Mouse (Mus musculus): Measurements from ENCODE around the gene Dynll1.
"Not testable (repeated sequence)": the region's sequence is repeated elsewhere in the genome, so short reads cannot be mapped to it uniquely, and the experiment has no call there.

The Dynll1 gene

DNA sequence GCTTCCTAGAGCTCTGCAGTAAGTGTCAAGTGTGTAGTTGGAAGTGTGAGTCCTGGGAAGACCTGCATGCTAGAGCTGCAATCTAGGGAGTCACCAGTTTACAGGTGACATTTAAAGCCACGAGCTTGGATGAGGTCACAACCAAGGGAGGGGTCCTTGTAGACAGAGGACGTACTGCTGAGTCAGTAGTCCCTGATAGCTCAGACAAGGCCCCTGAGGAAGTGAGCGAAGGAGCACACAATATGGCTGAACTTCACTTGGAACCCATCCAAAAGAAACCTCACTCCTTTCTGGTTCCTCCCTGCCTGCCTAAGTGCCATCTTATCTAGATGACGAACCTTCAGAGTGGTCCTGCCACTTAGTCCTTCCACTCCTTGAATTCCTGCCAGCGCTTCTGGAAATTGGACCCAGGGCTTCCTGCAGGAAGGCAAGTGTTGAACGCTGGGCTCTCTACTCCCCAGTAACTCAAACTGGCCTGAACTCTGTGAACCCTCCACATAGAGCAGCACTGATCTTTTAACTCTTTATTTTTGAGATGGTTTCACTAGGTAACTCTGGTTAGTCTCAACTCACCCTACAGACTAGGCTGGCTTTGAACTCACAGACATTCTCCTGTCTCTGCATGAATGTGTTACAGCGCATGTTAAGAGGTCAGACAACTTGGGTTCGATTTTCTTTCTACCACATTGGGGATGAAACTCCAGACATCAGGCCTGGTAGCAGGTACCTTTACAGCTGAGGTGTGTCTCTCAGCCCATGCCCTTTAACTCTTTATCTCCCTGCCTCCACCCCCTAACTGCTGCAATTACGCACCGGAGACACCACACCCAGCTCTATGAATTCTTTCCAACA is 12.2 kb upstream of the Dynll1 start:
- DNase-seq (ENCODE audit: low read depth, low spot score): no peak

DNA sequence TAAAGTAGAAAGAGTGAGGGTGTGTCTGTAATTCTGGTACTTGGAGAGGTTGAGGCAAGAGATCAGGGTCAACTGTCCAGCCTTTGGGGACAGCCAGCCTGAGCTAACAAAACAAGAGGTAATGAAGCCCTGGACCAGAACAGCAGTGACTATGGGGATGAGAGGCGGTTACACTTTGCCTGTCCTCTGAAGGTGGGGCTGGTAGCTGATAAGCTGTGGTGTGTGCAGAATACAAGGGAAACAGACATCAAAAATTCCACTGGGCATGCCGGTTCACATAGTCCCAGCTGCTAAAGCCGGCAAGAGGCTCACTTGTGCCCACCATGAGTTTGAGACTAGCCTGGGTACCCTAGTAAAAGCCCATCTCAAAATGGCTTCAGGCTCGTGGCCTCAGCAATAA is 11.6 kb upstream of the Dynll1 start:
- no peak for DNase-seq (ENCODE audit: low read depth, low spot score)

DNA sequence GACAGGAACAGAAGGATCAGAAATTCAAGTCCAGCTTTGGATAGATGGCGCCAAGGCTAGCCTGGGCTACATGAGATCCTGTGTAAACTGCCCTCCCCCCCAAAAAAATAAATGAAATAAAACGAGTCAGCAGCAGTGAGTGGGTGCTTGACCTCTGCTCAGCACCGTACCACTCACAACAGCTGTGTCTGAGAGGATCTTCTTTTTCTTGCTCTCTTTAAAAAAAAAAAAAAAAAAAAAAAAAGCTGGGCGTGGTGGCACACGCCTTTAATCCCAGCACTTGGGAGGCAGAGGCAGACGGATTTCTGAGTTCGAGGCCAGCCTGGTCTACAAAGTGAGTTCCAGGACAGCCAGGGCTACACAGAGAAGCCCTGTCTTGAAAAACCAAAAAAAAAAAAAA is 1.4 kb upstream of the Dynll1 start:
- DNase-seq (ENCODE audit: low read depth, low spot score): not testable (repeated sequence)

DNA sequence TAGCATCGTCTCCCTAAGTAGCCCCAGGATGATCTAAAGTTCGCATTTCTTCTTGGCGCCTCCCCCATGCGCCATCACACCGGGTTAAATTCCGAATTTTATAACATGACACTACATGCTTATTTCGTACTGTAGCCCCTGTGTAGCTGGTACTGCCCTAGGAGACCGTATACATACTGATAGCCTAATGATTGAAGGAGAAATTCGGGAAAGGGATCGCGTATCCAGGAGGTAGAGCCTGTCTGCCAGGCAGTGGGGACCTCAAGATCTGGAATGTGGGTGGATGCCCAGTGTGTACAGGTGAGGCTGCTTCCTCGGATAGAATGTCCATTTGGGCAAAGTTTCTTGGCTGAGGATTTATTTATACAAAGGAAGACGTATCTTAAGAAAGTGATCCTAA is 816 bp upstream of the Dynll1 start:
- no peak for DNase-seq (ENCODE audit: low read depth, low spot score)

DNA sequence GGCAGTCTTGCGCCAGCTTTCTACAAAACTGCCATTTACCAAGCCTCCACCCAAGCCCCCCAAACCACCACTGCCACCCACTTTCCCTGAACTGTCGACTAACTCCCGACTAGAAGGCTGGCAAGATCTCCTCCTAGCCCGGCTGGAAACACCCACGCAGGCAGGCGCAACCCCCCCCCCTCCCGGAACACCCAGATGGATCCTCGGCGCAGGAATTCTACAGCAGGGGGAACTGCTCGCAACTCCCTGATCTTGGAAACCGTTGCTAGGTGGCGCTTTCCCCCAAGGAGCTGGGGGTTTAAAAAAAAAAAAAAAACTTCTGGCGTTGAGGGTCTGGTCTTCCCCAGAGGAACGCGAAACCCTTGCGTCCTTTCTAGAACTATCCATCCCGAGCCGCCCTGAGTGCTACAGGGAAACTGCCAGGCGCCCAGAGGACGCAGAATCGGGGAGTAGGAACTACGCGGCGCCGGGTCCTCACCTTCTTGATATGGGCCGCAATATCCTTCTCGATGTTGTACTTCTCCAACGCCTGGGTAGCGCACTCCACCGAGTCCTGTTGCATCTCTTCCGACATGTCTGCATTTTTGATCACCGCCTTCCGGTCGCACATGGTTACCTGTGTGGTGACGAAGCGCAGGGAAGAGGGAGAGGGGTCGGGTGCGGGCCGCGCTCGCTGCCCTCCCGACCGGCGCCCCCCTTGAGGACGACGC is 609 bp downstream of the Dynll1 start:
- peak; percentile 83 for DNase-seq (ENCODE audit: low read depth, low spot score)

DNA sequence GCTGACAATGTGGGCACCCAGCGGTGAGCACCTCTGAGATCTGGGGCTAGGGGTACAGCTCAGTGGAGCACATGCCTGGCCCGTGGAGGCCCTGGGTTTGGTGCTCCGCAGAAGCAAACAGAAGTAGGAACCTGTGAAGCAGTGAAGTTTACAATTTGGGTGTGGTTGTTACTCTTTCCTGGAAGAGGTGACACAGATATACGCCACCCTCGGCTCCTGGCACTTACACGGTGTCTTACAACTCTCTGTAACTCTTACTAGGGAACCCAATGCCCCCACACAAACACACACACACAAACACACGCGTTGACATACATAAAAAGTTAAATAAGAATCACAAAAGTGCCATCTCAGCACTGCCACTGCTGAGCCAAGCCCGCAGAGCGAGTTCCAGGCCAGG is 4.5 kb downstream of the Dynll1 start:
- DNase-seq (ENCODE audit: low read depth, low spot score): no peak

DNA sequence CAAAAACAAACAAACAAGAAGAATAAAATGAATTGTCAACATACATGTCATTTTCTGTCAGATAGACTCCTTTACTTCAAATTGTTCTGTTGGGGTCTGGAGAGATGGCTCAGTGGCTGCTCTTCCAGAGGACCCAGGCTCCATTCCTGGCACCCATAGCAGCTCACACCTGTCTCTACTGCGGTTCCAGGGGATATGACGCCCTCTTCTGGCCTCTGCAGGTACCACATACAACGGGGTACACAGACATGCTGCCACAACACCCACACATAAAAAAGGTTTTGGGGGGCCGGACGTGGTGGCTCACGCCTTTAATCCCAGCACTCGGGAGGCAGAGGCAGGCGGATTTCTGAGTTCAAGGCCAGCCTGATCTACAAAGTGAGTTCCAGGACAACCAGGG is 6.6 kb downstream of the Dynll1 start:
- peak; percentile 57 for DNase-seq (ENCODE audit: low read depth, low spot score)

DNA sequence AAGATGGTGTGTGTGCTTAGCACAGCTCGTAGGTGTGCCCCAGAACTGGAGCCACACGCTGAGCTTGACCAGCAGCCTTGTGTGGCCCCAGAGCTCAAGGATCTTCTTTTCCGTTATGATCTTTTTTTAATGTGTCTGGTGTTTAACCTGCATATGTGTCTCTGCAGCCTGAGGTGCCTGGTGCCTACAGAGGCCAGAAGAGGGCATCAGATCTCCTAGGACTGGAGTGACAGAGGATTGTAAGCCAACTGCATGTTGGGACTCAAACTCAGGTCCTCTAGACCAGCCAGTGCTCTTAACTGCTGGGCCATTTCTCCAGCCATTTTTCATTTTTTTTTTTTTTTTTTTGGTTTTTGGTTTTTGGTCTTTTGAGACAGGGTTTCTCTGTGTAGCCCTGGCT is 16.1 kb downstream of the Dynll1 start:
- DNase-seq (ENCODE audit: low read depth, low spot score): peak; percentile 31

DNA sequence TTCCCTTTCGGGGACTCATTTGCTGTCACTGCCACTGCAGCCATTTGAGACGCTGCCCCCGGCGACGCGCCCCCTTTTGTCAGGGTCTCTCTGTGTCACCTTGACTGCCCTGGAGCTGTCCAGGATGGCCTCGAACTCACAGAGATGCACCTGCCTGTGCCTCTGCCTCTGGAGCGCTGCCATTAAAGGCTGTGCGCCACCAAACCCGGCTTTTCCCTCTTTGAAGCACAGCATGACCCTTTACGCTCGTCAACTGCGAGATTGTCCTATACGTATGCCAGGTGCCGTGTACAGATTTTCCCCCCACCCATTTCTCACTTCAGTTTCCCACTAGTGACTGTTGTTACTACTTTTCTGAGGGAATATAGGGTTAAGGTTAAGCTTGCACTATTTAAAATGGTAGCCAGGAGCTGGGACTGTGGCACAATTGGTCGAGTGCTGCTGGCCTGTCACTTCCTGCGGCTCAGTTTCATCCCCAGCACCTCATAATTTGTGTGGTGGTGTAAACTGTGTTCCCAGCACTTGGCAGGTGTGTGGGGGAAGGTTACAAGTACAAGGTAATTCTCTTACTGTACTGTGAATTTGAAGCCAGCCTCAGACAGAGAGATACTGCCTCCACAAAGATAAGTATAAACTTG is 20.6 kb downstream of the Dynll1 start:
- peak; percentile 62 for DNase-seq (ENCODE audit: low read depth, low spot score)

DNA sequence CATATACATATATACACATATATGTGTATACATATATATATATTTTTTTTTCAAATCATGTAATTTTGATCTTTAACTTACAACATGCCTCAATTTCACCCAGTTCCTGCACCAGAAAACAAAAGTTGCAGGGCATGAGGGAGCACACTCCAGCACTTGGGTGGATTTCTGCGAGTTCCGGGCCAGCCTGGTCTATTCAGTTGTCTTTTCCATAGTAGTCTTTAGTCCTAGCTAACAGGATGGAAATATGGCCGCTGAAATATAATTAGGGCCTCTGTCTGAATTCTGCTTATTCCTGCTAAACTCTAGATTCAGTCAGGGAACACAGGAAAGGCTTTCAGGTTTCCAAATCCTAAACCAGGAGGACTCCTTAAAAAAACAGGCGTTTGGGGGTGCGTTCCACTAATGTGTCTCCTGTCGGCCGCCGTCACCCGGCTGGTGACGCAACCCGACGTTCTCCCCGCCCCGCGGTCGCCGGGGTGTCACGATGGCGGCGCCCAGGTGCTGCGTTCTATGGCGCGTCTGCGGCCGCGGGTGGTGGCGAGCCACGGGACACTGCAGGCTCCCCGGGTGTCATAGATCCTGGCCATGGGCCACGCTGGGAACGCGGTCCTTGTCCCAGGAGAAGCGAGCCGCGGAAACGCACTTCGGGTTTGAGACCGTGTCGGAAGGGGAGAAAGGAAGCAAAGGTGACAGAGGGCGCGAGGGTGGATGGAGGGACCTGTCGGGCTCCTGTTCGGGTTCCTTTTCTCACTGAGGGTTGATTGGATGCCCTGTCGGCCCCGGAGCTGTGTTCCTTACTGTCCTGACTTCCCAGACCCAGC is 21.4 kb downstream of the Dynll1 start, which contains the start of gene Coq5:
Coq5 (plus strand) TSS at position 441 of the 824 bp plus-strand sequence.
- peak; percentile 86 for DNase-seq (ENCODE audit: low read depth, low spot score)

DNA sequence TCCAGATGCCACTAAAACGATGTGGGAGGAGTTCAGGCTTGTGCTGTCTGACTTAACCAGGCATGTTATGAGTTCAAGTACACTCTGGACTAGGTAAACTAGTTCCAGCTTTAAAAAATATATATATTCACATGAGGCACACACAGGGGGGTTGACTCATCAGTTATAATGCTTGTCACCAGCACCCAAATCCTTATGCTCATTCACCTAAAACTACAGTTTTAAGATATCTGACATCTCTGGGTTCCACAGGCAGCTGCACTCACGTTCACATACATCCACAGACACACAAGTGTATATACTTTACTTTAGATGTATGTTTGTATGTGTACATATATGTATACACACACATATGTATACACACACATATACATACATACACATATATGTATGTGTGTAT is 22.0 kb downstream of the Dynll1 start:
- no peak for DNase-seq (ENCODE audit: low read depth, low spot score)

DNA sequence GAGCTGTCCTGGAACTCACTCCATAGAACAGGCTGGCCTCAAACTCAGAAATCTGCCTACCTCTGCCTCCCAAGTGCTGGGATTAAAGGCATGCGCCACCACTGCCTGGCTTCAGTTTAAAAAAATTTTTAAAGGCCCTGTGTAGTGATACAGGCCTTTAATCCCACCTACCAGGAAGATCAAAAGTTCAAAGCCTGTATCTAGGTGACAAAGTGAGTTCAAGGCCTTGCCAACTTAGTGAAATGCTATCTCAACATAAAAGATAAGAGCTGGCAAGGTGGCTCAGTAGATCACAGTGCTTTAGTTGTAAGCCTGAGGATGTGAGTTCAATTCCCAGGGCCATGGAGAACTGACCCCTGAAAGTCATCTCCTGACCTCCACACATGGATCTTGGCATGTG is 22.7 kb downstream of the Dynll1 start:
- DNase-seq (ENCODE audit: low read depth, low spot score): no peak

DNA sequence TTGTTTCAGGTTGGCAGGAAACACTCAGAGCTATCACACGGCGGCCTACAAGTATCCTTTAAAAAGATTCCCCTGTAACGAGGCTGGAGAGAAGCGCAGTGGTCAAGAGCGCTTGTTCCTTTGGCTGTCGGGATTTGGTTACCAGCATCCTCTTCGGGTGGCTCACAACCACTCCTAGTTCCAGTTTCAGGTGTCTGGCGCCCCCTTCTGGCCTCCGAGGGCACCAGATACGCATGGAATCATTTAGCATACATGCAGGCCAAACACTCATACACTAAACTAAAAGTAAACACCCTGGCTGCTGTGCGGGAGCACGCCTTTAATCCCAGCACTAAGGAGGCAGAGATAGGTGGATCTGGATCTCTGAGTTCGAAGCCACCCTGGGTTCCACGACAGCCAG is 24.8 kb downstream of the Dynll1 start:
- DNase-seq (ENCODE audit: low read depth, low spot score): peak; percentile 96

DNA sequence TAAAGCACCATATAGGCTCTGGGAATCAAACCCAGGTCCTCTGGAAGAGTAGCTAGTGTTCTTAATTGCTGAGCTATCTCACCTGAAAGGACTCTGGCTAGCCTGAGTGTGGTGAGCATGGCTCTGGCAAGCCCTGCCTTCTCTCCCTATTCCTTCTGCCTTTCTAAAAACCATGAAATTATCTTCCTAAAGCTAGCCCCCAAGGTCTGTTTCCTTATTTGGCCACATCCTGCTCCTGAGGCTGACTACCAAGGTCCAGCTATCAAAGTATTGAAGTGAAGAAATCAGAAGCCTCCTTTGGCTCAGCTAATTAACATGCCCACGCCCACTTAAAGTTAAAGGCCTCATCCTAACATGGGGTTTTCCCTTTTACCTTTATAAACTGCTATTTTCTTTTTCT is 26.0 kb downstream of the Dynll1 start:
- DNase-seq (ENCODE audit: low read depth, low spot score): no peak

DNA sequence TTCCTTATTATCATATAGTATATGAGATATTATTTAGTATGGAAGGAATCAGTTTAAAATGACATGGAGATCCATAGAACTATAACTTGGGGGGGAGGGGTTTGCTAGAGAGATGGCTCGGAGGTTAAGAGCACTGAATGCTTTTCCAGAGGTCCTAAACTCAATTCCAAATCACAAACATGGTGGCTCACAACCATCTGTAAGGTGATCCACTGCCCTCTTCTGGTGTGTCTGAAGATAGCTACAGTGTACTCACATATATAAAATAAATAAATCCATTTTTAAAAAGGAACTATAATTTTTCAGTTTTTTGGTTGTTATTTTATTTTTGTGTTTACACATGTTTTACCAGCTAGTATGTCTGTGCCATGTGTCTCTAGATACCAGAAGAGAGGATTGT is 26.4 kb downstream of the Dynll1 start:
- no peak for DNase-seq (ENCODE audit: low read depth, low spot score)

DNA sequence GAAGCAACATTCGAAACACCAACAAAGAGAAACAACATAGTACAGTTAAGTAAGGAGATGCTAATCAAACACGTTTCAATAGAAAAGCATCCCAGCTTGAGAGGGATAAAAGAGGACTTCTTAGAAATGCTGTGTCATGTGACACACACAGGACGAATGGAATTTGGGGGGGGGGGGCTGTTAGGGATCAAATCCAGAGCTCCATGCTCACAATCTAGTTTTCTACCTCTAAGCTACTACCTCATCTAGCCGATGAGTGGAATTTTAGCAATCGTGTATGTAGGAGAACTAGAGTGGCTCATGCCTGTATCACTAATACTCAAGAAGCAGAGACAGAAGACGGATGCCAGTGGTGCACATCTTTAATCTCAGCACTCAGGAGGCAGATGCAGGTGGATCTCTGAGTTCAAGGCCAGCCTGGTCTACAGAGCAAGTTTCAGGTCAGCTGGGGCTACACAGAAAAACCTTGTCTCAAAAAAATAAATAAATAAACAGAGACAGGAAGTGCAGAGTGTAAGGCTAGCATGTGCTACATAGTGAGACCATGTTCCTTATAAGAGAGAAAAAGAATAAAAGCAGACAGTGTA is 27.2 kb downstream of the Dynll1 start:
- DNase-seq (ENCODE audit: low read depth, low spot score): no peak

DNA sequence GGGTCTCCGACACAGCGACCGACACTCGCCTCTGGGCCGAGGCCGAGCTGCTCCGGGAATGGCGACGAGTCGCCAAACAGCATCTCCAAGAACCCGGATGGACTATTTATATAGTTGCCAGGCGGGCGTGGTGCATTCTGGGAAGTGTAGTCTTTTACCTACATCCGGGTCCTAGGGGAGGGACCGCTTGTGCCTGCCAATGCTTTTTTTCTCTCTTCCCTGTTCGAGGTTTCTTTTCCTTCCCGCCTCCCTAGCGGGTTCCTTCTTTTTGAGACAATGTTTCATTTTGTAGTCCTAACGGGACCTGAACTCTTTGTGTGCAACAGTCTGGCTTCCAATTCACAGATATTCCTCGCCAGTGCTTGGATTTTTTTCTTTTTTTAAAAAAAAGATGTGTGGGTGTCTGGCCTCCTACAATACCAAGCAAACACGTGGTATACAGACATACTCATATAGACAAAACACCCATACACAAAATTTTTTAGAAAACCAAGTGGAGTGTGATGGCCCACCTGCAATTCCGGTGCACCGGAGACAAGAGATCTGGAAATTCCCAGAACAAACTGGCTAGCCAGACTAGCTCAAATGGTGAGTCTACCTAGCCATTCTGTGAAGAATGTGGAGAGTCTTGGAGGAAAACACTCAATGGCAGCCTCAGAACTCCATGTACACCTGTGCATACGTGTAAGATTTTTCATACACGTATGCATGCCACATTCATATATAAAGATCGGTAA is 27.8 kb downstream of the Dynll1 start, which contains the start of gene Rnf10:
Rnf10 (minus strand) TSS at position 87 of the 737 bp plus-strand sequence.
- DNase-seq (ENCODE audit: low read depth, low spot score): peak; percentile 98

DNA sequence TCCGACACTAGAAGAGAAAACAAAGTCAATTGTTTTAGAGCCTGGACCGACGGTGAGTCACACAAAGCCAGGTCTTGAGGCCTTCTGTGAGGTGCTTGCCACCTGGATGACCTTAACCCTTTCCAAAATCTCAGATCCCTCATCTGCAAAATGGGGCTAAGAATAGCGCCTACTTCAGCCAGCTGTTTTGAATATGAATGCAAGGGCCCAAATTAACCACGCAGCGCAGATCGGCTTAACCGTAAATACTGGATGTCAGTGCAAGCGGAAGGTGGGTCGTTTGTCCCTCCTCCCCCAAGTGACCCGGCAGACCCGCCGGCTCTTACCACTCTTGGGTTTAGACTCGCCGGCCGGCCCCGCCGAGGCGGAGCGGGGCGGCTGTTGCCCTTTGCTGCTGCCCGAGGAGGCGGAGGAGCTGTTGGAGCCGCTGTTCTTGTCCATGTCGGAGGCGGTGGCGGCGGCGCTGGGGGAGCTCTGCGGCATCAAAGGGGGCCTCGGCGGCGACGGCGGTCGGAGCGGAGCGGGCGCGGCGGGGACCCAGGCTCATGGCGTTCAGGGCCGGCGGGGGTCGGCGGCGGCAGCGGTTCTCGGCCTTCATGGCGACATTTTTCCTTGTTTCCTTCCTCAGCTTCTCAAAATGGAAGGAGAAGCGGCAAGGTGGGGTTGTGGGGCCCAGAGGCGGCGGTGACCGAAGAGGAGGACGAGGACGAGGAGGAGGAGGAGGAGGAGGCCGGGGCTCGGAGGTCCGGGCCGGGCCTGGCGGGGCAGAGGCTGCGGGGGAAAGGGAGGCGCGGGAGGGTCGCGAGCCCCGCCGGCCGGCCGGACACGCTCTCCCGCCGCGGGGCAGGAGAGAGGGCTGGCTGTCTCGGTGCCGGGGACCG is 28.6 kb downstream of the Dynll1 start:
- peak; percentile 81 for DNase-seq (ENCODE audit: low read depth, low spot score)

DNA sequence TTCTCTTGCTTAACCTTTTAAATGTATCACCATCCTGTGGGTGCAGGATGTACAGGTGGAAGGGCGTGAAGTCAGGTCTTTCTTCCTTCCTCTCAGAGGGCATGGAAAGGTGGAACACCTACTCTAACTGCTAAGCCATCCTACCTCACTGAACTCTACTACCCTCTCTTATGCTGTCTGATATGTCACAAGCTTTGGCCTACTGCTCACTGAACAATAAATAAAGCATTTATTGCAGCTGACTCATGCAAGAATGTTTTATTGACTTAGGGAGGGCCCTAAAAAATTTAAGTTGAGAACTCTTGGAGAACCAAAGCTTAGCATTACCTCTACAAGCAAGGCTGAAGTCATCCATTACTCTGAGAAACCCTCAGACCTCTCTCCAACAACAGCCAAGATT is 30.8 kb downstream of the Dynll1 start:
- DNase-seq (ENCODE audit: low read depth, low spot score): no peak

Measured in ZHBTc4 (cell line).